Mouse (Mus musculus) spleen, adult 2 months (tissue): ENCODE results near the gene Cdc73.

Experiments
- CTCF ChIP-seq: fragments of 200-500 bp; IDR thresholded peaks from 2 replicates; pipeline ENCODE4 v1.5.1; 2011; ENCODE audit warnings: mild to moderate bottlenecking, inconsistent platforms; ENCODE audit not compliant: insufficient read depth, insufficient read length, insufficient replicate concordance; ENCODE audit errors: extremely low read depth
- POLR2A ChIP-seq: fragments of 200-500 bp; IDR thresholded peaks from 2 replicates; pipeline ENCODE4 v1.6.1; 2011; ENCODE audit warnings: low read depth, low read length, inconsistent platforms

- TF ChIP-seq POLR2A (no peak), CTCF (no peak)
These were observed 39.5 kb downstream of the Cdc73 start for GRCm38 (mm10) chr1:143663197-143663596.
